Mouse (Mus musculus): ENCODE measurements around the gene Gm20388. TPM values are rescaled to one million over a fixed set of nuclear protein-coding genes. Genes with fewer than 3 reads are reported as not detected.

Gm20388 gene
- total RNA-seq, 2 experiments from 2014 or later = 2.2 to 7.6 TPM

- H3K4me3 ChIP-seq = no peak overlapping the region
- H3K27ac ChIP-seq = peak overlapping the region; percentile 57
- TF ChIP-seq CTCF (conservative IDR thresholded peaks at IDR 0.05) = no peak
- DNase-seq (ENCODE audit: low spot score in 2 of 2) = no peak
Observed at GRCm38 (mm10) chr8:121995112-121995511, 2084.5 kb downstream of the Gm20388 start.

GRCm38 (mm10) chr8:121995895-121996294 is 2085.3 kb downstream of the Gm20388 start:
- no peak for TF ChIP-seq CTCF (conservative IDR thresholded peaks at IDR 0.05)

GRCm38 (mm10) chr8:121998631-121999030 is 2088.0 kb downstream of the Gm20388 start:
- Histone ChIP-seq H3K27ac (no peak overlapping the region), H3K4me3 (no peak overlapping the region)
- TF ChIP-seq CTCF (conservative IDR thresholded peaks at IDR 0.05) = no peak
- DNase-seq (ENCODE audit: low spot score in 2 of 2) = no peak

More at GRCm38 (mm10) chr8:121995895-121996294, 2085.3 kb downstream of the Gm20388 start:
- Histone ChIP-seq H3K4me3 (no peak overlapping the region), H3K27ac (no peak overlapping the region)
- no peak for DNase-seq (ENCODE audit: low spot score in 2 of 2)

GRCm38 (mm10) chr8:121999211-121999610 is 2088.6 kb downstream of the Gm20388 start:
- Histone ChIP-seq H3K4me3 (no peak overlapping the region), H3K27ac (no peak overlapping the region)
- TF ChIP-seq CTCF (conservative IDR thresholded peaks at IDR 0.05) = no peak; the same call in 1 of the 2 replicates
- no peak for DNase-seq (ENCODE audit: low spot score in 2 of 2)

GRCm38 (mm10) chr8:122001339-122002115 is 2090.9 kb downstream of the Gm20388 start:
- H3K4me3 ChIP-seq = no peak overlapping the region
- no peak for DNase-seq (ENCODE audit: low spot score in 2 of 2)
- no peak overlapping the region for H3K27ac ChIP-seq
- TF ChIP-seq CTCF (conservative IDR thresholded peaks at IDR 0.05) = no peak

GRCm38 (mm10) chr8:122003646-122004045 is 2093.0 kb downstream of the Gm20388 start:
- no peak for DNase-seq (ENCODE audit: low spot score in 2 of 2)
- TF ChIP-seq CTCF (conservative IDR thresholded peaks at IDR 0.05) = no peak
- Histone ChIP-seq H3K4me3 (no peak overlapping the region), H3K27ac (peak overlapping the region; percentile 49)

- TF ChIP-seq CTCF (conservative IDR thresholded peaks at IDR 0.05) = no peak
Observed at GRCm38 (mm10) chr8:122004131-122004530, 2093.5 kb downstream of the Gm20388 start.

GRCm38 (mm10) chr8:122005422-122006204 is 2095.0 kb downstream of the Gm20388 start:
- no peak for TF ChIP-seq CTCF (conservative IDR thresholded peaks at IDR 0.05)
- H3K27ac ChIP-seq = peak overlapping the region; percentile 43; the same call in 1 of the 2 replicates
- DNase-seq (ENCODE audit: low spot score in 2 of 2) = no peak
- no peak overlapping the region for H3K4me3 ChIP-seq

More at GRCm38 (mm10) chr8:122004131-122004530, 2093.5 kb downstream of the Gm20388 start:
- peak overlapping the region; percentile 49 for H3K27ac ChIP-seq
- DNase-seq (ENCODE audit: low spot score in 2 of 2) = no peak
- no peak overlapping the region for H3K4me3 ChIP-seq

GRCm38 (mm10) chr8:122006688-122007484 is 2096.2 kb downstream of the Gm20388 start:
- TF ChIP-seq CTCF (conservative IDR thresholded peaks at IDR 0.05) = no peak
- Histone ChIP-seq H3K4me3 (peak overlapping the region; percentile 51), H3K27ac (peak overlapping the region; percentile 95)
- DNase-seq (ENCODE audit: low spot score in 2 of 2) = peak; percentile 57 to 67

GRCm38 (mm10) chr8:122008395-122008794 is 2097.8 kb downstream of the Gm20388 start:
- DNase-seq (ENCODE audit: low spot score in 2 of 2) = no peak
- peak overlapping the region; percentile 95 for H3K27ac ChIP-seq
- H3K4me3 ChIP-seq = peak overlapping the region; percentile 51
- TF ChIP-seq CTCF (conservative IDR thresholded peaks at IDR 0.05) = no peak

GRCm38 (mm10) chr8:122010638-122011037 is 2100.0 kb downstream of the Gm20388 start:
- peak overlapping the region; percentile 49 for H3K27ac ChIP-seq
- no peak for DNase-seq (ENCODE audit: low spot score in 2 of 2)
- peak overlapping the region; percentile 28; the same call in 1 of the 2 replicates for H3K4me3 ChIP-seq
- TF ChIP-seq CTCF (conservative IDR thresholded peaks at IDR 0.05) = no peak

GRCm38 (mm10) chr8:122011066-122011588 is 2100.5 kb downstream of the Gm20388 start:
- H3K27ac ChIP-seq = peak overlapping the region; percentile 49
- peak; percentile 55 for TF ChIP-seq CTCF (conservative IDR thresholded peaks at IDR 0.05)
- peak overlapping the region; percentile 28; the same call in 1 of the 2 replicates for H3K4me3 ChIP-seq
- no peak for DNase-seq (ENCODE audit: low spot score in 2 of 2)
